Mouse (Mus musculus): ENCODE results near the gene Zfp53.

- TF ChIP-seq EP300 (IDR thresholded peaks at IDR 0.05; ENCODE audit: low read depth) (no peak), CTCF (IDR thresholded peaks at IDR 0.05; ENCODE audit: low read depth) (peak; percentile 73)
These were observed 39.1 kb upstream of the Zfp53 start for GRCm38 (mm10) chr17:21449669-21450068.

Measured in heart, postnatal 0 days (tissue).